Mouse (Mus musculus) left cerebral cortex, postnatal 14 days (tissue): ENCODE results near the gene Fbxo2. TPM values are rescaled to one million over a fixed set of nuclear protein-coding genes. Genes with fewer than 3 reads are reported as not detected.

Source experiments
- DNase-seq, 2 experiments: peaks; one replicate each; pipeline ENCODE4 v3.0.0; 2021 to 2022; ENCODE audit warnings: low spot score in 2 of 2, mixed read lengths in 1 of 2
- intact Hi-C: fragments of 180-260 bp; cut with DNase I; formaldehyde crosslinking; loops from one replicate; pipeline ENCODE4 v1.15.1; 2025
- microRNA-seq, 2 experiments: library from miRNA; unstranded; fragments of <30 nt; microRNA quantifications; one replicate each; pipeline ENCODE4 v1.2.0; 2022
- total RNA-seq, 2 experiments: library from RNA; stranded (reverse); gene quantifications; 2 replicates each; pipeline ENCODE4 v1.2.3; 2021

The Fbxo2 gene
- total RNA-seq, 2 experiments from 2014 or later: 45.6 to 55.4 TPM

GRCm38 (mm10) chr4:148215264-148215900 is 55.0 kb downstream of the Fbxo2 start:
- no peak for DNase-seq
- intact Hi-C loops: no loop called here

Small RNAs within 50 kb of the gene (microRNA-seq; reads per million reads assigned to microRNA genes)
- gene Mir7022: 0 reads per million in 2 experiments

Other genes starting within 250 kb of the Fbxo2 start
- gene Plod1, start 223.9 kb upstream of the Fbxo2 start, total RNA-seq: 10 to 100 TPM; 20.3 to 21.8 TPM
- gene 2510039O18Rik, start 219.7 kb upstream of the Fbxo2 start, total RNA-seq: 10 to 100 TPM; 26.8 to 30.6 TPM
- not detected for gene Nppb, start 174.8 kb upstream of the Fbxo2 start, total RNA-seq
- gene Nppa, start 159.9 kb upstream of the Fbxo2 start, total RNA-seq: 1 to 10 TPM in 1 of 2 experiments, under 1 TPM in 1; 0.53 to 1.3 TPM
- 10 to 100 TPM; 60.1 to 61.1 TPM for gene Clcn6, start 121.8 kb upstream of the Fbxo2 start, total RNA-seq
- 10 to 100 TPM; 24.9 to 28.3 TPM for gene Mthfr, start 121.5 kb upstream of the Fbxo2 start, total RNA-seq
- 1 to 10 TPM; 5.8 to 8.1 TPM for gene Agtrap, start 72.6 kb upstream of the Fbxo2 start, total RNA-seq
- gene Mad2l2, start 30.2 kb upstream of the Fbxo2 start, total RNA-seq: 10 to 100 TPM; 10.1 to 16.2 TPM
- gene Draxin, start 29.9 kb upstream of the Fbxo2 start, total RNA-seq: 1 to 10 TPM in 1 of 2 experiments, under 1 TPM in 1; 0.46 to 1.2 TPM
- 10 to 100 TPM; 25.7 to 29.4 TPM for gene Fbxo6, start 8.5 kb upstream of the Fbxo2 start, total RNA-seq
- gene Fbxo44, start 139 bp upstream of the Fbxo2 start, total RNA-seq: 100 to 1,000 TPM; 101 to 105 TPM
- gene Disp3, start 127.3 kb downstream of the Fbxo2 start, total RNA-seq: 10 to 100 TPM; 23.0 to 24.8 TPM